ENCODE assay signal across 8 mouse cellular contexts in genomic region chr9:15306398-15307119, GRCm38 (mm10). TPM values are rescaled to one million over a fixed set of nuclear protein-coding genes. Genes with fewer than 3 reads are reported as not detected.
DNase-seq lines count a peak whose midpoint lies in the region; ATAC-seq and TF ChIP-seq lines count a peak whose summit lies in the region.

Gene 4931406C07Rik (minus strand): TSS chr9:15306448.

- H3K27me3 ChIP-seq in midbrain, postnatal 0 days (ENCODE audit: insufficient read depth, low read length), result no peaks in the 10 kb centered on the region

- peak; percentile 63 for ATAC-seq in frontal cortex, adult (ENCODE audit: low TSS enrichment)
- ATAC-seq in midbrain, postnatal 0 days (ENCODE audit: low FRiP score), result peak; percentile 87

- peak within 1 kb of the TSS; percentile 90 for H3K9ac ChIP-seq in midbrain, postnatal 0 days (replicated peaks; ENCODE audit: low read length, poor library complexity, severe bottlenecking)

- TF ChIP-seq CTCF in midbrain, postnatal 0 days (IDR thresholded peaks at IDR 0.05), result peak; percentile 12; the same call in 1 of the 2 replicates

- peak within 1 kb of the TSS; percentile 71 for H3K4me2 ChIP-seq in midbrain, postnatal 0 days (ENCODE audit: low read depth, low read length, poor library complexity, severe bottlenecking)

- peak within 1 kb of the TSS; percentile 88 for H3K27ac ChIP-seq in midbrain, postnatal 0 days (ENCODE audit: low read depth, low read length)

- peaks cover 13% of the 10 kb centered on the region for H3K36me3 ChIP-seq in midbrain, postnatal 0 days (ENCODE audit: insufficient read depth, low read length)

- WGBS in midbrain, postnatal 0 days, result 1% methylated on average over 35 of the region's 35 CpGs

- no peaks in the 10 kb centered on the region for H3K9me3 ChIP-seq in midbrain, postnatal 0 days (ENCODE audit: low read length)

- DNase-seq in frontal cortex, postnatal 36 days (ENCODE audit: low spot score in 2 of 2), result no peak
- DNase-seq in urinary bladder, adult 2 months (ENCODE audit: low spot score), result no peak
- DNase-seq in urinary bladder, postnatal 14 days (ENCODE audit: low spot score), result no peak
- peak; percentile 57 for DNase-seq in forelimb bud, embryonic 11.5 days (ENCODE audit: low read depth, low spot score)
- peak in 1 of 2 experiments; percentile 26 for DNase-seq in layer of hippocampus, postnatal 25 days (ENCODE audit: extremely low spot score in 1 of 2, low spot score in 1 of 2)
- DNase-seq in midbrain, postnatal 0 days (ENCODE audit: low spot score), result peak; percentile 60
- no peak for DNase-seq in cerebellum, postnatal 14 days

- H3K4me1 ChIP-seq in midbrain, postnatal 0 days (ENCODE audit: insufficient read depth, low read length), result peaks cover 10% of the 10 kb centered on the region; the same call in 1 of the 2 replicates

- H3K4me3 ChIP-seq in midbrain, postnatal 0 days (ENCODE audit: low read depth, low read length), result peak within 1 kb of the TSS; percentile 80

RNA-seq across cellular contexts. Expression of gene 4931406C07Rik, which starts in this region (rescaled TPM):
- polyA plus RNA-seq in urinary bladder, adult 2 months (2012; rRNA removed), result 50.2 and 50.7 TPM in 2 replicates
- total RNA-seq in layer of hippocampus, postnatal 25 days (2021), result 10 to 100 TPM; 16.2 to 23.3 TPM
- 16.4 and 16.7 TPM in 2 replicates for total RNA-seq in midbrain, postnatal 0 days (2014; rRNA removed)
- 11.6 and 14.8 TPM in 2 replicates for polyA plus RNA-seq in midbrain, postnatal 0 days (2015; fragmentation: Nextera tagmentation; extraction: Ambion mirVana)

Comparison
In these comparisons a context has a peak if more than half of its experiments do, and no peak if none do; other contexts are left out.
1. DNase-seq: peak in forelimb bud, embryonic 11.5 days (single experiment) and midbrain, postnatal 0 days (single experiment); none in frontal cortex, postnatal 36 days (0 of 2), urinary bladder, adult 2 months (single experiment), urinary bladder, postnatal 14 days (single experiment) and cerebellum, postnatal 14 days (0 of 2).